Mouse (Mus musculus) frontal cortex, postnatal 36 days (tissue): ENCODE measurements at regions not wholly inside any gene's neighbourhood (a gene's known extent, or its start where the extent isn't known, plus 50 kb on each side); places are given as distances from the start of the nearest gene placed in this dataset.

Experiments
- DNase-seq, 2 experiments: peaks; one replicate each; pipeline ENCODE4 v3.0.0; 2022; ENCODE audit warnings: low spot score in 2 of 2

- no peak for DNase-seq
These were observed 149.0 kb downstream of the Rplp1 start for GRCm38 (mm10) chr9:61765366-61765765.

- DNase-seq: no peak
These were observed 156.5 kb downstream of the Rplp1 start for GRCm38 (mm10) chr9:61757806-61758205.

GRCm38 (mm10) chr9:61756801-61757342, 157.5 kb downstream of the Rplp1 start:
- DNase-seq: no peak

- no peak for DNase-seq
These were observed 158.0 kb downstream of the Rplp1 start for GRCm38 (mm10) chr9:61756224-61756800.

GRCm38 (mm10) chr9:61755311-61755710, 159.0 kb downstream of the Rplp1 start:
- no peak for DNase-seq

GRCm38 (mm10) chr9:61753795-61754194, 160.5 kb downstream of the Rplp1 start:
- peak; percentile 85 to 89 for DNase-seq

GRCm38 (mm10) chr9:61749201-61749600, 165.1 kb downstream of the Rplp1 start:
- no peak for DNase-seq

GRCm38 (mm10) chr9:61748416-61748815, 165.9 kb downstream of the Rplp1 start:
- DNase-seq: no peak

GRCm38 (mm10) chr9:61746401-61746800, 167.9 kb downstream of the Rplp1 start:
- DNase-seq: no peak

- DNase-seq: peak; percentile 28 to 76
These were observed 169.0 kb downstream of the Rplp1 start for GRCm38 (mm10) chr9:61745301-61745801.

GRCm38 (mm10) chr9:61733540-61733939, 180.8 kb downstream of the Rplp1 start:
- DNase-seq: no peak

- DNase-seq: no peak
These were observed 181.6 kb downstream of the Rplp1 start for GRCm38 (mm10) chr9:61732747-61733146.

GRCm38 (mm10) chr9:61728115-61728514, 186.2 kb downstream of the Rplp1 start:
- DNase-seq: no peak

- DNase-seq: no peak
These were observed 186.7 kb downstream of the Rplp1 start for GRCm38 (mm10) chr9:61727651-61728050.

- no peak for DNase-seq
These were observed 190.3 kb downstream of the Rplp1 start for GRCm38 (mm10) chr9:61724070-61724469.

GRCm38 (mm10) chr9:61723021-61723581, 191.2 kb downstream of the Rplp1 start:
- no peak for DNase-seq

GRCm38 (mm10) chr9:61721851-61722250, 192.5 kb downstream of the Rplp1 start:
- no peak for DNase-seq

GRCm38 (mm10) chr9:61721071-61721470, 193.3 kb downstream of the Rplp1 start:
- peak in 1 of 2 experiments; percentile 35 for DNase-seq

- no peak for DNase-seq
These were observed 194.1 kb downstream of the Rplp1 start for GRCm38 (mm10) chr9:61720206-61720605.

- DNase-seq: no peak
These were observed 197.6 kb downstream of the Rplp1 start for GRCm38 (mm10) chr9:61716751-61717150.

GRCm38 (mm10) chr9:61714331-61715035, 199.9 kb downstream of the Rplp1 start:
- DNase-seq: peak; percentile 68 to 70

- no peak for DNase-seq
These were observed 200.5 kb downstream of the Rplp1 start for GRCm38 (mm10) chr9:61713806-61714205.

GRCm38 (mm10) chr9:61711296-61711695, 203.0 kb downstream of the Rplp1 start:
- no peak for DNase-seq
